Comparison of ENCODE assay signal across 29 mouse cellular contexts in genomic region chr17:8455196-8455595, GRCm38 (mm10). TPM values are rescaled to one million over a fixed set of nuclear protein-coding genes. Genes with fewer than 3 reads are reported as not detected.
DNase-seq lines count a peak whose midpoint lies in the region; ATAC-seq lines count a peak whose summit lies in the region.
"Had no signal": no experiment of that assay in that cellular context is flagged by ENCODE, and none has a peak within 500 bp of the region (broad histone marks: within the 10 kb centered on the region; RNA-seq: fewer than 3 reads in every experiment).

No protein-coding gene starts in this region.

- DNase-seq in heart, adult 8-10 months (ENCODE audit: low spot score): no peak
- DNase-seq in kidney, adult 11 months: no peak
- DNase-seq in thymus, postnatal 4 days: peak; percentile 36
- no peak for DNase-seq in thymus, adult 18-20 months
- DNase-seq in right cerebral cortex, postnatal 14 days: no peak
- no peak for DNase-seq in frontal cortex, postnatal 14 days (ENCODE audit: low spot score in 2 of 2)
- DNase-seq: cerebellum, adult 11 months; cerebellum, adult 9-11 months; forebrain, postnatal 0 days; gastrocnemius, postnatal 36 days; heart, postnatal 10 days; kidney, postnatal 4 days; lung, adult 18-20 months; lung, postnatal 10 days; midbrain, embryonic 14.5 days; right cerebral cortex, postnatal 4 days had no signal

- no peaks in the 10 kb centered on the region for H3K36me3 ChIP-seq in heart, embryonic 16.5 days (ENCODE audit: control insufficient read depth, insufficient read depth)
- H3K36me3 ChIP-seq in kidney, embryonic 16.5 days (ENCODE audit: insufficient read depth, low read length): no peaks in the 10 kb centered on the region
- H3K36me3 ChIP-seq: G1E; limb, embryonic 13.5 days; liver, embryonic 12.5 days; neural tube, embryonic 12.5 days had no signal

- WGBS in heart, embryonic 16.5 days: 35% methylated on average over 6 of the region's 6 CpGs
- WGBS in kidney, embryonic 16.5 days: 18% methylated on average over 6 of the region's 6 CpGs

- ATAC-seq in heart, embryonic 16.5 days (replicated peaks; ENCODE audit: extremely low read depth, insufficient read depth, low FRiP score): 0 out of 2 replicates have a peak, but pooled peaks have one; percentile 10
- peak; percentile 69 for ATAC-seq in kidney, embryonic 16.5 days (ENCODE audit: low FRiP score, low TSS enrichment)
- ATAC-seq: forebrain, postnatal 0 days; intestine, postnatal 0 days; liver, embryonic 12.5 days had no signal

- no peak overlapping the region for H3K9ac ChIP-seq in heart, embryonic 16.5 days (ENCODE audit: low read length)
- H3K9ac ChIP-seq in kidney, embryonic 16.5 days (replicated peaks; ENCODE audit: low read length): no peak overlapping the region
- H3K9ac ChIP-seq: forebrain, postnatal 0 days; limb, embryonic 13.5 days; liver, embryonic 12.5 days; neural tube, embryonic 12.5 days had no signal

- H3K27me3 ChIP-seq in heart, embryonic 16.5 days (ENCODE audit: control insufficient read depth, insufficient read depth, low read length): peaks cover under 1% of the 10 kb centered on the region; the same call in 1 of the 2 replicates
- H3K27me3 ChIP-seq in kidney, embryonic 16.5 days (ENCODE audit: insufficient read depth, low read length): no peaks in the 10 kb centered on the region
- H3K27me3 ChIP-seq: neural tube, embryonic 12.5 days had no signal

- no peaks in the 10 kb centered on the region for H3K9me3 ChIP-seq in heart, embryonic 16.5 days (replicated peaks; ENCODE audit: control insufficient read depth, low read length)
- no peaks in the 10 kb centered on the region for H3K9me3 ChIP-seq in kidney, embryonic 16.5 days (ENCODE audit: low read length)
- H3K9me3 ChIP-seq: G1E; limb, embryonic 13.5 days; liver, embryonic 12.5 days; neural tube, embryonic 12.5 days had no signal

- 0 out of 2 replicates have a peak, but pooled peaks cover 3% of the 10 kb centered on the region for H3K4me1 ChIP-seq in heart, embryonic 16.5 days (ENCODE audit: control insufficient read depth, insufficient read depth, low read length)
- peaks cover 7% of the 10 kb centered on the region; the same call in 1 of the 2 replicates for H3K4me1 ChIP-seq in kidney, embryonic 16.5 days (ENCODE audit: insufficient read depth, low read length)
- H3K4me1 ChIP-seq: limb, embryonic 13.5 days; liver, embryonic 12.5 days had no signal

- no peak overlapping the region for H3K4me2 ChIP-seq in heart, embryonic 16.5 days (ENCODE audit: low read depth, low read length)
- no peak overlapping the region for H3K4me2 ChIP-seq in kidney, embryonic 16.5 days (replicated peaks; ENCODE audit: low read depth, low read length)
- H3K4me2 ChIP-seq: heart, embryonic 11.5 days; limb, embryonic 13.5 days; liver, embryonic 12.5 days; neural tube, embryonic 12.5 days had no signal

- H3K4me3 ChIP-seq in heart, embryonic 16.5 days (ENCODE audit: low read length): no peak overlapping the region
- no peak overlapping the region for H3K4me3 ChIP-seq in kidney, embryonic 16.5 days (ENCODE audit: low read length)
- H3K4me3 ChIP-seq: limb, embryonic 13.5 days; liver, embryonic 12.5 days; neural tube, embryonic 12.5 days had no signal

- no peak overlapping the region for H3K27ac ChIP-seq in heart, embryonic 16.5 days (ENCODE audit: low read length)
- no peak overlapping the region for H3K27ac ChIP-seq in kidney, embryonic 16.5 days (ENCODE audit: low read length)
- H3K27ac ChIP-seq: limb, embryonic 13.5 days; liver, embryonic 12.5 days; neural tube, embryonic 12.5 days had no signal

RNA-seq across cellular contexts. Expression of gene T, which starts 21.0 kb away (rescaled TPM):
- 0.16 and 0.35 TPM in 2 replicates for polyA plus RNA-seq in heart, embryonic 16.5 days (2015; fragmentation: Nextera tagmentation; extraction: Ambion mirVana)
- not detected for total RNA-seq in heart, adult 8-10 months (2022)
- polyA plus RNA-seq in kidney, embryonic 16.5 days (2015; fragmentation: Nextera tagmentation; extraction: Ambion mirVana): 0.10 and 0.24 TPM in 2 replicates
- total RNA-seq: adrenal gland, adult 2 months; adrenal gland, postnatal 4 days; gastrocnemius, adult 18-20 months; gastrocnemius, postnatal 36 days; heart, postnatal 10 days; left cerebral cortex, postnatal 14 days; megakaryocyte progenitor cell, adult 5-6 weeks had no signal
- polyA plus RNA-seq: G1E; liver, embryonic 12.5 days had no signal
